9 mouse cellular contexts compared by ENCODE assay signal in genomic region chr7:24371012-24371808, GRCm38 (mm10). TPM values are rescaled to one million over a fixed set of nuclear protein-coding genes. Genes with fewer than 3 reads are reported as not detected.
DNase-seq lines count a peak whose midpoint lies in the region; ATAC-seq and TF ChIP-seq lines count a peak whose summit lies in the region.
"Had no signal": no experiment of that assay in that cellular context is flagged by ENCODE, and none has a peak within 500 bp of the region (broad histone marks: within the 10 kb centered on the region; RNA-seq: fewer than 3 reads in every experiment).

No protein-coding gene starts in this region.

- TF ChIP-seq POLR2A in heart, adult 2 months (IDR thresholded peaks at IDR 0.05; ENCODE audit: insufficient read depth, low read depth, low read length): no peak
- TF ChIP-seq POLR2A in thymus, adult 2 months (IDR thresholded peaks at IDR 0.05; ENCODE audit: control insufficient read depth, extremely low read depth, insufficient read depth, low read length, poor library complexity): no peak

- TF ChIP-seq EP300 in heart, adult 2 months (IDR thresholded peaks at IDR 0.05; ENCODE audit: insufficient read depth, low read depth, low read length): no peak

- peak; percentile 87 for DNase-seq in heart, embryonic 10.5 days (ENCODE audit: low spot score)
- no peak for DNase-seq in heart, adult 2 months
- peak; percentile 52 for DNase-seq in thymus, adult 2 months
- DNase-seq in thymus, postnatal 10 days (ENCODE audit: low spot score in 2 of 2): no peak
- DNase-seq in urinary bladder, postnatal 4 days (ENCODE audit: low spot score in 2 of 2): no peak
- no peak for DNase-seq in adipocyte (ENCODE audit: low spot score)
- no peak for DNase-seq in frontal cortex, postnatal 14 days (ENCODE audit: low spot score in 2 of 2)

- TF ChIP-seq CTCF in heart, adult 2 months (IDR thresholded peaks at IDR 0.05): no peak
- TF ChIP-seq CTCF in thymus, adult 2 months (IDR thresholded peaks at IDR 0.05; ENCODE audit: borderline replicate concordance, control insufficient read depth, extremely low read depth, insufficient read depth, low read length, poor library complexity): no peak

- H3K27ac ChIP-seq in heart, embryonic 10.5 days: peak overlapping the region; percentile 85
- H3K27ac ChIP-seq in heart, adult 2 months: no peak overlapping the region
- peak overlapping the region; percentile 97 for H3K27ac ChIP-seq in thymus, adult 2 months (ENCODE audit: control insufficient read depth, insufficient read depth, low read length)
- H3K27ac ChIP-seq in liver, embryonic 16.5 days (ENCODE audit: low read length): peak overlapping the region; percentile 100
- H3K27ac ChIP-seq: hindbrain, postnatal 0 days had no signal

- H3K36me3 ChIP-seq in heart, embryonic 10.5 days: no peaks in the 10 kb centered on the region
- H3K36me3 ChIP-seq in heart, adult 2 months (ENCODE audit: control insufficient read depth, insufficient read depth, low read length): no peaks in the 10 kb centered on the region
- H3K36me3 ChIP-seq in thymus, adult 2 months (ENCODE audit: control insufficient read depth, insufficient read depth, low read length): 0 out of 2 replicates have a peak, but pooled peaks cover 4% of the 10 kb centered on the region
- peaks cover 14% of the 10 kb centered on the region for H3K36me3 ChIP-seq in liver, embryonic 16.5 days (ENCODE audit: control insufficient read depth, insufficient read depth)

- peaks cover 16% of the 10 kb centered on the region for H3K4me1 ChIP-seq in heart, embryonic 10.5 days
- H3K4me1 ChIP-seq in heart, adult 2 months (ENCODE audit: control insufficient read depth, insufficient read depth, low read length): peaks cover 4% of the 10 kb centered on the region
- peaks cover 46% of the 10 kb centered on the region for H3K4me1 ChIP-seq in thymus, adult 2 months (replicated peaks; ENCODE audit: control insufficient read depth, insufficient read depth, low read length)
- peaks cover 65% of the 10 kb centered on the region for H3K4me1 ChIP-seq in liver, embryonic 16.5 days (ENCODE audit: control insufficient read depth, low read depth, low read length)

- H3K27me3 ChIP-seq in heart, embryonic 10.5 days (ENCODE audit: insufficient read depth, poor library complexity, severe bottlenecking): peaks cover 8% of the 10 kb centered on the region
- no peaks in the 10 kb centered on the region for H3K27me3 ChIP-seq in heart, adult 2 months (ENCODE audit: control insufficient read depth, insufficient read depth, low read length)
- H3K27me3 ChIP-seq in thymus, adult 2 months (ENCODE audit: control insufficient read depth, insufficient read depth, low read length): no peaks in the 10 kb centered on the region
- H3K27me3 ChIP-seq in liver, embryonic 16.5 days (ENCODE audit: control insufficient read depth, insufficient read depth, low read depth, low read length): no peaks in the 10 kb centered on the region

- 51% methylated on average over 7 of the region's 7 CpGs for WGBS in heart, embryonic 10.5 days
- WGBS in heart, adult 2 months: 72% methylated on average over 7 of the region's 7 CpGs
- 7% methylated on average over 7 of the region's 7 CpGs for WGBS in thymus, adult 2 months
- 13% methylated on average over 7 of the region's 7 CpGs for WGBS in liver, embryonic 16.5 days (ENCODE audit: insufficient replicate concordance)

- no peaks in the 10 kb centered on the region for H3K9me3 ChIP-seq in heart, embryonic 10.5 days
- no peaks in the 10 kb centered on the region for H3K9me3 ChIP-seq in liver, embryonic 16.5 days (replicated peaks; ENCODE audit: control insufficient read depth, low read length)

- no peak overlapping the region for H3K9ac ChIP-seq in heart, adult 2 months (ENCODE audit: low read depth, low read length)
- peak overlapping the region; percentile 96 for H3K9ac ChIP-seq in liver, embryonic 16.5 days (ENCODE audit: low read depth, low read length)

- intact Hi-C loops in heart, adult 2 months (cut with DNase I): no loop called here

- H3K4me2 ChIP-seq in liver, embryonic 16.5 days (ENCODE audit: low read depth, low read length): peak overlapping the region; percentile 95

- peak; percentile 84 for ATAC-seq in liver, embryonic 16.5 days (ENCODE audit: low read depth)
- ATAC-seq: hindbrain, postnatal 0 days had no signal

- H3K79me2 ChIP-seq in heart, adult 2 months (replicated peaks; ENCODE audit: control insufficient read depth, insufficient read depth, low read length): no peaks in the 10 kb centered on the region

- H3K4me3 ChIP-seq in heart, embryonic 10.5 days: peak overlapping the region; percentile 42
- no peak overlapping the region for H3K4me3 ChIP-seq in heart, adult 2 months
- peak overlapping the region; percentile 89 for H3K4me3 ChIP-seq in thymus, adult 2 months (ENCODE audit: control insufficient read depth, insufficient read depth, low read length)
- H3K4me3 ChIP-seq in liver, embryonic 16.5 days (ENCODE audit: low read depth, low read length): peak overlapping the region; percentile 89

RNA-seq across cellular contexts. Expression of gene Kcnn4, which starts 1.1 kb away (rescaled TPM):
- polyA plus RNA-seq in heart, embryonic 10.5 days (2016; fragmentation: Nextera tagmentation; extraction: Ambion mirVana): 11.7 and 14.2 TPM in 2 replicates
- total RNA-seq in heart, adult 2 months (2021): 1 to 10 TPM in 1 of 2 experiments, under 1 TPM in 1; 0.91 to 1.1 TPM
- polyA plus RNA-seq in heart, adult 2 months (2012; rRNA removed): 1.2 and 1.9 TPM in 2 replicates
- polyA plus RNA-seq in thymus, adult 2 months (2012; rRNA removed): 402 and 429 TPM in 2 replicates
- polyA plus RNA-seq in liver, embryonic 16.5 days (2015; fragmentation: Nextera tagmentation; extraction: Ambion mirVana): 91.9 and 93.4 TPM in 2 replicates

RNA-seq across cellular contexts. Expression of gene Lypd5, which starts 22.2 kb away (rescaled TPM):
- polyA plus RNA-seq in heart, embryonic 10.5 days (2016; fragmentation: Nextera tagmentation; extraction: Ambion mirVana): not detected in 2 replicates
- total RNA-seq in heart, adult 2 months (2021): not detected
- polyA plus RNA-seq in heart, adult 2 months (2012; rRNA removed): not detected in 2 replicates
- 0.85 and 1.00 TPM in 2 replicates for polyA plus RNA-seq in thymus, adult 2 months (2012; rRNA removed)
- not detected in 2 replicates for polyA plus RNA-seq in liver, embryonic 16.5 days (2015; fragmentation: Nextera tagmentation; extraction: Ambion mirVana)
- total RNA-seq: hindbrain, postnatal 0 days had no signal

RNA-seq across cellular contexts. Expression of gene Smg9, which starts 28.2 kb away (rescaled TPM):
- 25.4 and 27.7 TPM in 2 replicates for polyA plus RNA-seq in heart, embryonic 10.5 days (2016; fragmentation: Nextera tagmentation; extraction: Ambion mirVana)
- 1 to 10 TPM; 5.9 to 6.6 TPM for total RNA-seq in heart, adult 2 months (2021)
- 19.2 and 21.4 TPM in 2 replicates for polyA plus RNA-seq in heart, adult 2 months (2012; rRNA removed)
- 166 and 168 TPM in 2 replicates for polyA plus RNA-seq in thymus, adult 2 months (2012; rRNA removed)
- polyA plus RNA-seq in liver, embryonic 16.5 days (2015; fragmentation: Nextera tagmentation; extraction: Ambion mirVana): 12.8 and 14.3 TPM in 2 replicates

RNA-seq across cellular contexts. Expression of gene Tescl, which starts 37.5 kb away (rescaled TPM):
- polyA plus RNA-seq in heart, embryonic 10.5 days (2016; fragmentation: Nextera tagmentation; extraction: Ambion mirVana): not detected in 2 replicates
- not detected for total RNA-seq in heart, adult 2 months (2021)
- polyA plus RNA-seq in heart, adult 2 months (2012; rRNA removed): 0.35 and 0.66 TPM in 2 replicates
- polyA plus RNA-seq in thymus, adult 2 months (2012; rRNA removed): 0.12 TPM in 1 of 2 replicates, not detected in the other
- not detected in 2 replicates for polyA plus RNA-seq in liver, embryonic 16.5 days (2015; fragmentation: Nextera tagmentation; extraction: Ambion mirVana)
- total RNA-seq: hindbrain, postnatal 0 days had no signal

RNA-seq across cellular contexts. Expression of gene Zfp94, which starts 54.7 kb away (rescaled TPM):
- 7.0 and 10.1 TPM in 2 replicates for polyA plus RNA-seq in heart, embryonic 10.5 days (2016; fragmentation: Nextera tagmentation; extraction: Ambion mirVana)
- total RNA-seq in heart, adult 2 months (2021): 1 to 10 TPM; 1.9 to 2.7 TPM
- 3.4 and 3.8 TPM in 2 replicates for polyA plus RNA-seq in heart, adult 2 months (2012; rRNA removed)
- 6.2 and 6.8 TPM in 2 replicates for polyA plus RNA-seq in thymus, adult 2 months (2012; rRNA removed)
- 1.8 and 2.3 TPM in 2 replicates for polyA plus RNA-seq in liver, embryonic 16.5 days (2015; fragmentation: Nextera tagmentation; extraction: Ambion mirVana)

Comparison
In these comparisons a context has a peak if more than half of its experiments do, and no peak if none do; other contexts are left out.
1. DNase-seq: peak in heart, embryonic 10.5 days (single experiment) and thymus, adult 2 months (single experiment); none in heart, adult 2 months (0 of 2), thymus, postnatal 10 days (0 of 2), urinary bladder, postnatal 4 days (0 of 2), adipocyte (single experiment) and frontal cortex, postnatal 14 days (0 of 2).